Mouse (Mus musculus): ENCODE measurements around the gene Ndc1. TPM values are rescaled to one million over a fixed set of nuclear protein-coding genes. Genes with fewer than 3 reads are reported as not detected.
"Not testable (repeated sequence)": the region's sequence is repeated elsewhere in the genome, so short reads cannot be mapped to it uniquely, and the experiment has no call there.

Ndc1 gene
- polyA plus RNA-seq, 2 experiments: 27.8 to 35.4 TPM

DNA sequence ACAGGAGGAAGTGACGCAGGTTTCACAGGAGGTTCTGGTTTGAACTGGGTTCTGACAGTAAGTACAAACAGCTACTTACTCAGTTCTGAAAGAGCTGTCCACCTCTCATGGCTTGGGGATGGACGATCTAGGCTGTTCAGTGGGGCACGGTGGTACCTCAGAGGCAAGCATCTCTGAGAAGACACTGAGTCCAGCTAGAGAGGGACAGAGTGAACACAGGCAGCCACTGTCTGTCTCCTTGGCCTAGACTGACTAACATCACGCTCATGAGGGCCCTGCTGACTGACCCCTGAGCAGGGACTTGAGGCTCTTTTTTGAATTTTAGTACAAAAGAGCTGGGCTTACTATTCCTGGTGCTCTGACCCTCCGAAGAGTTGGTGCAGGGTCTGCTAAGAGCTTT lies 13.5 kb upstream of the Ndc1 start:
- no peak overlapping the region for H3K4me3 ChIP-seq (replicated peaks; ENCODE audit: low read length)
- H3K36me3 ChIP-seq (ENCODE audit: control insufficient read depth, insufficient read depth, low read length): peaks cover 13% of the 10 kb centered on the region; the same call in 1 of the 2 replicates
- DNase-seq (ENCODE audit: low spot score): no peak
- H3K27me3 ChIP-seq (ENCODE audit: control insufficient read depth, insufficient read depth, low read length): no peaks in the 10 kb centered on the region
- no peak overlapping the region for H3K9ac ChIP-seq (ENCODE audit: low read depth, low read length, severe bottlenecking)
- no peak for ATAC-seq (ENCODE audit: low FRiP score, low read depth)
- no peaks in the 10 kb centered on the region for H3K9me3 ChIP-seq (ENCODE audit: control insufficient read depth, low read length)
- H3K4me1 ChIP-seq (ENCODE audit: control insufficient read depth, insufficient read depth, low read length): no peaks in the 10 kb centered on the region
- 69% methylated on average over 5 of the region's 5 CpGs for WGBS
- TF ChIP-seq POLR2A (IDR thresholded peaks at IDR 0.05; ENCODE audit: borderline replicate concordance, extremely low read depth, insufficient read depth, insufficient read length): no peak
- no peak overlapping the region for H3K27ac ChIP-seq (replicated peaks; ENCODE audit: low read depth, low read length)
- H3K4me2 ChIP-seq (replicated peaks; ENCODE audit: low read depth, low read length, severe bottlenecking): no peak overlapping the region

DNA sequence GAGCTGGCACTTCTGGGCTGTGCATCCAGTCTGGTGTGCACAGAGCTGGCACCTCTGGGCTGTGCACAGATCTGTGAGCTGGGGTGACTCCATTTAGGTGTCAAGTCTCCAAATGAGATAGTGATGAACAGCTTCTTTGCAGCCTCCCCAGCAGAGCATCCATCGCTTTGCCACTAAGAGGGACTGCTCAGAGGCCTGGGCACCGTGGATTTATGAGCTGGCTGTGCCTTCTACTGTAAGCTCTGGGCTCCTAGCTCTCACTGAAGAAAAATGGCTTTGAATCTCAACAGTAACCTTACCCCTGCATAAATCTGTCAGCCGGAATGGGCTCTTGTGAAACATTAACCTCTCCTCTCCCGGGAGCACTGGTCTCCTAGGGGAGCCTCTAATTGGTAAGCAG lies 13.0 kb upstream of the Ndc1 start:
- DNase-seq (ENCODE audit: low spot score) (no peak), ATAC-seq (ENCODE audit: low FRiP score, low read depth) (no peak)
- 0 out of 2 replicates have a peak overlapping the region, but pooled peaks have one; percentile 25 for H3K9ac ChIP-seq (ENCODE audit: low read depth, low read length, severe bottlenecking)

DNA sequence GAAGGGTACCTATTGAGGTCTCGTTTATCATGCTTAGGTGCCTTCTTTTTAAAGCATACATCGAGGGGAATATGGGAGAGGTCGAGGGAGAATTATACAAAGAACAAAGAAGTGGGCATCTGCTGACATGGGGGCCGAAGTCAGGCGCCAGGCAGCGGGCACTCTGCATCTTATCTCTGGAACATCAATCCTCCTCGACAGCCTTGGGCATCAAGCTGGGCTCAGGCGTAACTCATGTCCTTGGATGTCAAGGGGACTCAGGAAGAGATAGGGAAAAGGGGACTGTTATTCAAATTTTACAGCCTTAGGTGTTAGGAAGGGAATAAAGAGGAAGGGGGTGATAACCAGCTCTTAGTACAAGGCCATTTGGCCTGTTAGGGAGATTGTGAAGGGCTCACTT lies 10.4 kb upstream of the Ndc1 start:
- H3K4me3 ChIP-seq (replicated peaks; ENCODE audit: low read length); H3K27ac ChIP-seq (replicated peaks; ENCODE audit: low read depth, low read length); H3K9me3 ChIP-seq (ENCODE audit: control insufficient read depth, low read length); H3K4me1 ChIP-seq (ENCODE audit: control insufficient read depth, insufficient read depth, low read length); ATAC-seq (ENCODE audit: low FRiP score, low read depth); H3K9ac ChIP-seq (ENCODE audit: low read depth, low read length, severe bottlenecking); H3K36me3 ChIP-seq (ENCODE audit: control insufficient read depth, insufficient read depth, low read length); H3K4me2 ChIP-seq (replicated peaks; ENCODE audit: low read depth, low read length, severe bottlenecking); DNase-seq (ENCODE audit: low spot score); H3K27me3 ChIP-seq (ENCODE audit: control insufficient read depth, insufficient read depth, low read length): not testable (repeated sequence)
- 43% methylated on average over 8 of the region's 8 CpGs for WGBS

More for the DNA sequence above, 13.0 kb upstream of the Ndc1 start:
- Histone ChIP-seq H3K4me3 (replicated peaks; ENCODE audit: low read length) (no peak overlapping the region), H3K27ac (replicated peaks; ENCODE audit: low read depth, low read length) (no peak overlapping the region), H3K4me1 (ENCODE audit: control insufficient read depth, insufficient read depth, low read length) (no peaks in the 10 kb centered on the region), H3K4me2 (replicated peaks; ENCODE audit: low read depth, low read length, severe bottlenecking) (no peak overlapping the region), H3K9me3 (ENCODE audit: control insufficient read depth, low read length) (no peaks in the 10 kb centered on the region), H3K36me3 (ENCODE audit: control insufficient read depth, insufficient read depth, low read length) (peaks cover 14% of the 10 kb centered on the region), H3K27me3 (ENCODE audit: control insufficient read depth, insufficient read depth, low read length) (no peaks in the 10 kb centered on the region)
- TF ChIP-seq POLR2A (IDR thresholded peaks at IDR 0.05; ENCODE audit: borderline replicate concordance, extremely low read depth, insufficient read depth, insufficient read length): no peak
- 4% methylated on average over 4 of the region's 4 CpGs for WGBS

DNA sequence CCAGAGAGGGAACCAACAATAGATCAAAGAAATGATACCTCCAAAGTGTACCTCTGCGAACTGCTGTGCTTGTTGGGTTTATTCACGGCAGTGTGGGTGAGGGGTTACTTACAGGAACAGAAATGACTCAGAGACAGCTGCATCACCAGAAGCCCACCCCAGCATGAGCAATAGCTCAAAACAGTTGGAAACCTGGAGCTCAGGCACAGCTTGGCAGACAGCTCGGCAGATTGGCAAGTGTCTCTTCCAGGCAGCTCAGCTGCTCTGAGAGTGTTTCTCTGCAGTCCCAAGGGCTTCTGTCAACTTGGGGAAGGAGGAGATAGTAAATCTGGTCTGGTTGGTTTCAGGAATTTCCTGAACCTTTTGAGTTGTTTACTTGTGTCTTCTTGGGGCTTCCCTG lies 9.1 kb upstream of the Ndc1 start:
- Histone ChIP-seq H3K4me1 (ENCODE audit: control insufficient read depth, insufficient read depth, low read length) (no peaks in the 10 kb centered on the region), H3K36me3 (ENCODE audit: control insufficient read depth, insufficient read depth, low read length) (peaks cover 5% of the 10 kb centered on the region; the same call in 1 of the 2 replicates), H3K9me3 (ENCODE audit: control insufficient read depth, low read length) (no peaks in the 10 kb centered on the region), H3K9ac (ENCODE audit: low read depth, low read length, severe bottlenecking) (no peak overlapping the region), H3K4me3 (replicated peaks; ENCODE audit: low read length) (no peak overlapping the region), H3K27me3 (ENCODE audit: control insufficient read depth, insufficient read depth, low read length) (no peaks in the 10 kb centered on the region), H3K27ac (replicated peaks; ENCODE audit: low read depth, low read length) (no peak overlapping the region), H3K4me2 (replicated peaks; ENCODE audit: low read depth, low read length, severe bottlenecking) (no peak overlapping the region)
- TF ChIP-seq POLR2A (IDR thresholded peaks at IDR 0.05; ENCODE audit: borderline replicate concordance, extremely low read depth, insufficient read depth, insufficient read length): no peak
- WGBS: 89% methylated on average over 3 of the region's 3 CpGs
- ATAC-seq (ENCODE audit: low FRiP score, low read depth): no peak
- no peak for DNase-seq (ENCODE audit: low spot score)

DNA sequence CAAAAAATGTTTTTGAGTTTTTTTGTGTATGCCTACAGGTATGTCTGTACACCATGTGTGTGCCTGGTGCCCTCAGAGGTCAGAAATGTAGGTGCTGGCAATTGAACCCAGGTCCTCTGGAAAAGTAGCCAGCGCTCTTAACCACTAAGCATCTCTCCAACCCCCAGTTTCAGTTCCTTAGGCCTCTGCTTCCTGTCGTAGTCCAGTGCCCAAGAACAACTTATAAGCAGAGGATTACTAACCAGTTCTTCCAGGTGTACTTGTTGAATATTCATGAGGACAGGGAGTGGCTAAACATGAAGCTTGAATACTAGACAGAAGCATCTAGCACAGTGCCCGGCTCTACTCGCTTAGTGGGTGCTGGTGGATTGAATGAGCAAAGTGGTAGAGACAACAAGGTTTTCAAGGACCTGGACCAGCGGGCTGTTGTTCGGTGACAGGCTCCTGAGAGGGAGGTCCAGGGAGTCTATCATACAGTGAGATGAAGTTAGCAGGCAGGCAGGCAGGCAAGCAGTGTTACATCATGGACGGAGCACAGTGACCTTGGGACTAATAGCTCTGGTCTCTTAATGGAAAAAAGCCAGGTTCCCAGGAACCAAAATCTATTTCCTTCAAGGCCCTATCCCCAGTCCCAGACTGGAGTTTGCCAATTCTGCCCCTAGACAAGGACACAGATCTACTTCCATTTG lies 7.0 kb upstream of the Ndc1 start:
- Histone ChIP-seq H3K9me3 (ENCODE audit: control insufficient read depth, low read length) (no peaks in the 10 kb centered on the region), H3K36me3 (ENCODE audit: control insufficient read depth, insufficient read depth, low read length) (peaks cover 5% of the 10 kb centered on the region; the same call in 1 of the 2 replicates), H3K4me1 (ENCODE audit: control insufficient read depth, insufficient read depth, low read length) (no peaks in the 10 kb centered on the region), H3K27me3 (ENCODE audit: control insufficient read depth, insufficient read depth, low read length) (no peaks in the 10 kb centered on the region), H3K4me2 (replicated peaks; ENCODE audit: low read depth, low read length, severe bottlenecking) (no peak overlapping the region), H3K4me3 (replicated peaks; ENCODE audit: low read length) (no peak overlapping the region), H3K9ac (ENCODE audit: low read depth, low read length, severe bottlenecking) (no peak overlapping the region), H3K27ac (replicated peaks; ENCODE audit: low read depth, low read length) (no peak overlapping the region)
- WGBS: 85% methylated on average over 7 of the region's 7 CpGs
- no peak for TF ChIP-seq POLR2A (IDR thresholded peaks at IDR 0.05; ENCODE audit: borderline replicate concordance, extremely low read depth, insufficient read depth, insufficient read length)
- ATAC-seq (ENCODE audit: low FRiP score, low read depth) (no peak), DNase-seq (ENCODE audit: low spot score) (no peak)

Measured in limb, embryonic 14.5 days (tissue).